Mouse (Mus musculus) cerebellum, postnatal 4 days (tissue): ENCODE results near the gene Prdx5.

ENCODE experiments used
- DNase-seq, 2 experiments: peaks; one replicate each; pipeline ENCODE4 v3.0.0; 2022; ENCODE audit warnings: low spot score in 2 of 2, mixed read lengths in 1 of 2

The Prdx5 gene

GRCm38 (mm10) chr19:6892512-6892911 lies 17.4 kb downstream of the Prdx5 start:
- DNase-seq = no peak

- DNase-seq = no peak
These were observed 31.9 kb downstream of the Prdx5 start for GRCm38 (mm10) chr19:6877965-6878364.

GRCm38 (mm10) chr19:6876799-6877198 lies 33.1 kb downstream of the Prdx5 start:
- no peak for DNase-seq

GRCm38 (mm10) chr19:6875834-6876233 lies 34.1 kb downstream of the Prdx5 start:
- no peak for DNase-seq

DNA sequence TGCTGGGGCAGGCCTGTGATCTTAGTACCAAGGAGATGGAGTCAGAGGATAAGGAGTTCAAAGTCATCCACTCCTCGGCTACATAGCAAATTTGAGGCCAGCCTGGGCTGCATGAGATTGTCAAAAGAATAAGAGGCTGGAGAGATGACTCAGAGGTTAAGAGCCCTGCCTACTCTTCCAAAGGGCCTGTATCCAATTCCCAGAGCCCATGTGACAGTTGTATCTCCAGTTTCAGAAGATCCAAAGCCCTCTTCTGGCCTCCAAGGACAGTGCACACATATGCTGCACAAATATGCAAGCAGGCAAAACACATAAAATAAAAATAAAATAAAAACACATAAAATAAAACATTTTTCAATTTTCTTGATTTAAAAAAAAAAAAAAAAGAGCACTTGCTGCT lies 35.6 kb downstream of the Prdx5 start:
- no peak for DNase-seq

DNA sequence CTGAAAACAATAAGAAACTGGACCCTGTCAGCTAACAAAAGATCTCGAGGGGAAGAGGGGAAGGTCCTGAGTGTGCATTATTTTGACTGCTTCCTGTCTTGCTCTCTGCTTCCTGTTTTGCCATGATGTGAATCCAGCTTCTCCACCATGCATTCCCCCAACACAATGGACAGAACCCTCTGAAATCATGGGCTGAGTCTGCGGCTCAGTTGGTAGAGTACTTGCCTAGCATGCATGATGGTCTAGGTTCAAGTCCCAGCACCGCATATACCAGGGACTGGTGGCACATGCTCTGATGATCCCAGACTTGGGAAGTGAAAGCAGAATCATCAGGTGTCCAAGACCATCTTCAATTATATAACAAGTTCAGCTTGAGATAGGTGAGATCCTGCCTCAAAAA lies 37.2 kb downstream of the Prdx5 start:
- no peak for DNase-seq

DNA sequence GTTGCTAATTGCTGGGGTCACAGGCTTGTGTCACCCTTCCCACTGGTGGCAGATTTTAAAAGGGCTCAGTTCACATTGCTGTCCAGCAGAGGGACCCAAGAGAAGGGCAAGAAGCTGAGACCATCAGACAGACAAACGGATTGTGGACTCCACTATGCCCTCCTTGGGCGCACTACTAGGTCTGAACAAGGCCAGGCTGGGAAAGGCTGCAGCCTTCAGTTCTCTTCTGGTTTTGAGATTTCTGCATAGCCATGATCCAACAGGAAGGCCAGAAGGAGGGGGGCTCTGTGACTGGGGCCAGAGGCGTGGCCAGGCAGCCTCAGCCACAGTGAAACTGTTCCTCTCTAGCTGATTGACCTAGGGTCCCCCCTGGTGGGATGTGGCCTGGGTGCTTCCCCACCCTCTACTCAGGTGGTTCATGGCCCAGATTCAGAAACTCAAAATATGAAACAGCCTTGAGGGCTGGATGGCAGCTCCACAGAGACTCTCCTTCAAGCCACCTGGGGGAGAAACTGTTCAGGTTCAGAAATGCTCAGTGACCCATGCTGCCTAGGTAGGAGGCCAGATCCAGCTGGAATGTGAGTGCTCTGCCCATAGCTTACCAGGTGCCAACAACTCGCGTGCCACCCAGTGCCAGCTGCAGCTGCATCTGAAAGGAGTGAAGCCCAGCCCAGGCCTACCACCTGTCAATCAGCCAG lies 38.2 kb downstream of the Prdx5 start:
- DNase-seq = no peak

- no peak for DNase-seq
These were observed 40.6 kb downstream of the Prdx5 start for GRCm38 (mm10) chr19:6869355-6869754.

DNA sequence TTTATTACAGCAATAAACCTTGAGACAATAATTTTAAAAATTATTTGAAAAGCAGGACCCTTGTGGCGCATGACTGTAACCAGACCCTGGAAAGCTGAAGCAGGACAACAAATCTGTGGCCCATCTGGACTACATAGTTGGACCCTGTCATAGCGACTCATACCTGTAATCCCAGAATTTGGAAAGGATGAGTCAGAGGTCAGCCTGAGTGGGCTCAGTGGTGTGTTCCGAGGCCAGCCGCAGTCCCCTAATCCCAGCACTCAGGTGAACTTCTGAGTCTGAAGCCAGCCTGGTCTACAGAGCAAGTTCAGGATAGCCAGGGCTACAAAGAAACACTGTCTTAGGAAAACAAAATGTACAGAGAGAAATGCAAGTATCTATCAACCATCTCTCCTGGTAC lies 48.5 kb downstream of the Prdx5 start:
- no peak for DNase-seq

- no peak for DNase-seq
These were observed 49.2 kb downstream of the Prdx5 start for GRCm38 (mm10) chr19:6860706-6861105.

GRCm38 (mm10) chr19:6859971-6860370 lies 49.9 kb downstream of the Prdx5 start:
- DNase-seq = no peak

- DNase-seq = no peak
These were observed 50.8 kb downstream of the Prdx5 start for GRCm38 (mm10) chr19:6859032-6859651.

DNA sequence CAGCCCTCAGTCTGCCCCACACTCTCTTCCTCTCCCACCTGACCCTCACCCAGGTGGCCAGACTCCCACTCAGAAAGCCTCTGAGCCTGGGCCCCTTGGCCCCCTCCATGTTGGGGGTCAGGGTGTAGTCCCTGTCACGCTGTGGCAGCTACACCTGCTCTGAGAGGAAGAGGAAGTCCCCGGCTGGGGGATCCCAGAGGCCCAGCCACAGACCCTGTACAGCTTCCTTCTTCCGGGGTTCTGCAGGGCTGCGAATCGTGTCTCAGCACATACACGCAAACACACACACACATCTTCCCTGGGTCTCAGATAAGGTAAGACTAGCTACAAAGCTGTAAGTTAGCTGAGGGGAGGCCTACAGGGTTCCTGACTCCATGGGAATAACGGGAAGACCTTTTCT lies 51.9 kb downstream of the Prdx5 start, which contains the start of gene Ccdc88b:
TSS of gene Ccdc88b (minus strand) at position 181 of the 400 bp plus-strand sequence.
- no peak for DNase-seq

DNA sequence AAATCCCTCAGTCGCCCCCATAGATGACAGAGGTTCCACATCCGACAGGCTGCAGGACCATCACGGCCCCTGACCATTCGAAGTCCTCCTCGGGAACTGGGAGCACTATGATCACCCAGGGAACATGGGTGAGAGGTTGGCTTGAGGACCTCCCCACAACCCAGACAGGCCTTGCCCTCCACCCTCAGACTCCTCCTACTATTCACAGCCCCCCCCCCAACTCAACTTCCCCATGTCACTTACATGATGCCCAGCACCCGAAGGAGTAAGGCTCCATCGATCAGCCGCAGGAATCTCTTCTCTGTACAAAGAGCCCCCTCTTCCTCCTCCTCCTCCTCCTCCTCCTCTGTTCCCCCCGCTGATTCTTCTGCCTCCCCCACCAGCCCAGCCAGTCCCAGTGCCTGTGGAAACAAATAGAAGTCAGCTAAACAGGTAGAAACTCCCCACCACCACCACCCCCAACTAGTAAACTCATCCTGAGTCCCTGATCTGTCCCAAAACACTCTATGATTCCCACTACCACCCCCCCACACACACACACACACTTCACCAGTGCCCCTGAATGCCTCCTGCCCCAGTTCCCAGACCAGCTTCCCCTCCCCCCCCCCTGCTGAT lies 52.4 kb downstream of the Prdx5 start:
- no peak for DNase-seq

DNA sequence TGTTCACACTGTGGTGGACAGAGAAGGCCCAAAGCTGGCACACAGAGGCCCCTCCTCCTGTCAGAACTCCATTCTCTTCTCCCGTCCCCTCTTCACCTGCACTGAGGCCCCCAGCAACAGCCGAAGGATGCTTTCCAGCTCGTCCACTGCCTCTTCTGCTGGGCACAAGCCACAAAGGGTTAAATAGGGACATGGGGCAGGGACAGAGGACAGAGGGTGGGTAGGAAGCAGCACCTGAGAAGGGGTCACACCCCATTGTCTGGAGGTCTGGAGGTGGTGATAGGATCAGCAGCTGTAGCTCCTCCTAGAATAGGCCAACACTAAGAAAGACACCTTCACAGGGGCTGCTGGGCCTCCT lies 52.9 kb downstream of the Prdx5 start:
- DNase-seq = no peak
